Mouse (Mus musculus): ENCODE data around the gene Coq7.

Coq7 gene

DNA sequence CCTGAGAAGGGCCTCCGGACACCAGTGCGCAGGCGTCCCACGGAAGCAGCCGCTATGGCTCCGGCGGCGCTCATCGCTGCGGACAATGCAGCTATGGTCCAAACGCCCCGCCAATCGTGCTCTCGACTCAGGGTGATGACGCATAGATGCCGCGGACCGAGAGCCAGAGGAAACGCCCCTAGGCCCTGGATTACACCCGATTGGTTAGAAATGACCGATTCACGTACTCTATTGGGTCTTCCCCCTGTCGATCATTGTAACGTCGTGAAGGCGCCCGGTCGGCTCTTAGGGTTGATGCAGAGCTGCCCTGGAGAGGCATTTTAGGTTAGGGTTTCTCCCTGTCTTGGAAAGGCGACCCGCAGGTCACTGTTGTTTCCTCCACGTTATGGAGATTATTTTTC lies at the start of gene Coq7:
Coq7 (minus strand) TSS at position 179 of the 401 bp plus-strand sequence.
- peak; percentile 91 to 94 for DNase-seq (ENCODE audit: low spot score in 2 of 2)

DNA sequence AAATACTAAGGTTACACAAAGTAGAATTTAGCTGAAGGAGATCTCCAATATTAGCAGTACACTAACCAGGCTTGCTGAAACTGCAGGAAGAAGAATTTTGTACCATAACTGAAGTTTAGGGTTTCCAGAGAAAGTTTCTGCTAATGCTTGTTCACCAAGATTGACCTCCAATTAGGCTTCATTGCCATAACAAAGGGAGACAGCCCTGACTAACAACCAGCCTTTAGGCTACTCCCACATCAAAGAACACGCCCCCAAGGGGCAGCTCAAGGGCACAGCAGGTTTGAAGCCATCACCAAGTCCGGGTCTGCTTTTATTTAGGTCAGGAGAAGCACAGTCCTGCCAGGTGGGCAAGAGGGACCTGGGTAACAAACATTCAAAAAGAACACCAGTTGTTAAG lies 46.8 kb upstream of the Coq7 start:
- DNase-seq (ENCODE audit: low spot score in 2 of 2), result no peak

DNA sequence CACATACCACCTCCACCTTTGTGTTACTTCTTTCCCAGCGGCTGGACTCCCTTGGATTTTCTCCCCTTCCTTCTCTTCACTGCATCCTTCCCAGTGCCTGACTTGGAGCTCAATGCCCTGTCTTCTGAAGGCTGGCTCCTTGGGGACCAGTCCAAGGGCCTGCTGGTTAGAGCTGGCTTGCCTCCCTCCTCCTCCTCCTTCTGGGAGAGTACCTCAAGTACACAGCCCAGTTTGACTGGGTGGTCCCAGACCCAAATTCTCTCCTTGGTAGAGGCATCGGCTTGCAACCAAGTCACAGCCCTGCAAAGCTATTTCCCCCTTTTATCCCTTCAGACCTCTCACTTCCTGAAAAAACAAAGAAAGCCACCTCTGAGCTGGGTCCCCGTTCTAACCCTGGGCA lies 45.1 kb upstream of the Coq7 start:
- no peak for DNase-seq (ENCODE audit: low spot score in 2 of 2)

DNA sequence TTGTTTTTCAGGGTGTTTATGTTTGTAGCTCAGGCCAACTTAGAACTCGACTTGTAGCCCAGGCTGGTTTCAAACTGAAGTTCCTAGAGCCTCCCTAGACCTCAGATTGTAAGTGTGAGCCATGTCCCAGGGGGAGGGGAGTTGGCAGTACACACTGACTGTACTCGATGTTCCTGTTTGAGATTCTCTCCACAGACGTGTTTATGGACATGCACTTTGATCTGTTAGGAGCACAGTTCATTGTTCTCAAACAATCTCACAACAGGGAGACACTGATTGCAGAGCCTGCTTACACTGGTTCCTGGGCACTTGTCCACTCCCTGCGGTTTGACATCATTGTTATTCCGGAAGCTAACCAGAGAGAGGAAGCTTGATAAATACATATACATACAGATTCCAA lies 38.9 kb upstream of the Coq7 start:
- no peak for DNase-seq (ENCODE audit: low spot score in 2 of 2)

DNA sequence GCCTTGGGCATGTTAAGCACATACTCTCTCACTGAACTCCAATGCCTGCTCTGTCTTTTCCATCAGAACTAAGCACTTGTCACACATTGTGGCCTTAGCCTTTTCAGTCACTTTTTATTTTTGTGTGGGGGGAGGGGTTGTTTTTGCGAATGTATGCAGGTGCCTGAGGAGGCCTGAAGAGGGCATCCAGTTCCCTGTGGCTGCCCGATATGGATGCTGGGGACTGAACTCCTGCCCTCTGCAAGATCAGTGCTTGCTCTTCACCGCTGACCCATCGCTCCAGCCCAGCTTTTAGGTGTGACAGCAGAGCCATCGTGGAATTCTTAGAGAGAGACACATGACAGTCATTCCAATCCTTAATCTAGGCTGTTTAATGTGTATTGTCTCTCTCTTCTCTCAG lies 38.2 kb upstream of the Coq7 start:
- DNase-seq (ENCODE audit: low spot score in 2 of 2), result no peak

DNA sequence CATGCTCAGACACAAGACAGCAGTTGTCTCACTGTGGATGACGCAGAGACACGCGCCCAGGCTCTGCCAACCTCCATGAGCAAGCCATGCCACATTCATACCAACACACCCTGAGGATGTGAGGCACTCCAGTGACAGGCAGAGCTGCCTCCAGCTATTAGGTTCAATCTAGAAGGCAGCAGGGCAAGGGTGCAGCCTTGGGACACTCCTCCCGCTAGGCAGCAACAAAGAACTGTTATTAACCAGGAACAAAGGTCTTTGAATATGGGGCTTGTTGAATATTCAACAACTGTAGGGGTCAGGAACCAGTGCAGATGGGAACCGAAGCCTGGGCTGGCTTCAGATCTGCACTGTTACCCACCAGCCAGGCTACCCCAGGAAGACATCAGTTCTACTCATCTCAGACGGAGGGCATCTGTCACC lies 36.0 kb upstream of the Coq7 start:
- DNase-seq (ENCODE audit: low spot score in 2 of 2), result no peak

DNA sequence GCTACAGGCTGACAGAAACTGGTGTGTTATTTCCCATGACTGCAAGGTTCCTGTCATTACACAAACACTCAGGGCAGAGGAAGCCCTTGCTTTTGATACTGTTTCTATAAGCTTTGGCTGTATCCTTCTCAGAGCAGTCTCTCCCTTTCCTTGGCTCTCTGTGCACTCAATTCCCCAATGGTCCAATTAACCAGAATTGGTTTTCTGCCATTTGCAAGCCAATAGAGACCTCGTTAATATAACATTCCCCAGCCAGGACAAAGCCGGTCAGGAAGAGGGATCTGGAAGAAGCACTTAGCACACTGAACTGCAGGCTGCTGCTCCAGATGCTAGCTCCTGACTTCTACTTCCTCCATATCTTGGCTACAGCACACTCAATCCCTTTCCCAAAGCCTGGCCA lies 21.1 kb upstream of the Coq7 start:
- DNase-seq (ENCODE audit: low spot score in 2 of 2), result no peak

DNA sequence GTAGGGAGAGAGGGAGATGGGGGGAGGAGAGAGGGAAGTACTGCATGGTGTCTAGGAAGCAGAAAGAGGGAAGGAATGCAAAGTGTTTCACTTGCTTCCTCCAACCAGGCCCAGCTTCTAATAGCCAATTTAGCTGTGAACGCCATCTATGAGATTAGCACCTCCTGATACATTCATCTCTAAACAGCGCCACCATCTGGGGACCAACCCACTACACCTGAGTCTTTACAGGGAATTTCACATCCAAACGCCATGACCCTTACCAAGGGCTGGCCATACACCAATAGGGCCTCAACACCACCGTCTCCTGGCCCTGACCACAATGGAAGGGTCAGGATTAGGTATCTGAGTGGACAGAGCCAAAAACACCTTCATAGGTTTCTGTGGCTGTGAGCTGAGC lies 20.7 kb upstream of the Coq7 start:
- DNase-seq (ENCODE audit: low spot score in 2 of 2), result no peak

DNA sequence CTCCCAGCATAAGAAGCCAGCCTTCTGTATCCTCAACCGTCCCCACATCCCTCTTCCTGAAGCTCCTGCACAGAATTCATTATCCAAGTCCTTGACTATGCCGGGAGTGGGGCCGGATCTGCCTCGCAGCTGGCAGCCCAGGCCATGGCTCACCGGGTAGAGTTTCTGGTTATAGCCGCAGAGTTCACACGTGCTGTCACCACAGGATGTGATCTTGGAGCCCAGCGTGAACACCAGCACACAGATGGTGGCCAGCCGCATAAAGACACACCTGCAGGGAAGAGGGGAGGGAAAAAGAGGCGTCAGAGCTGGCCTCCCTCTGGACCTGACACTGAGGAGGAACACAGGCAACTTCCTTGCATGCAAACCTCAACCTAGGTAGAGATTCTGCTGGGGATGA lies 14.3 kb upstream of the Coq7 start:
- DNase-seq (ENCODE audit: low spot score in 2 of 2), result no peak

DNA sequence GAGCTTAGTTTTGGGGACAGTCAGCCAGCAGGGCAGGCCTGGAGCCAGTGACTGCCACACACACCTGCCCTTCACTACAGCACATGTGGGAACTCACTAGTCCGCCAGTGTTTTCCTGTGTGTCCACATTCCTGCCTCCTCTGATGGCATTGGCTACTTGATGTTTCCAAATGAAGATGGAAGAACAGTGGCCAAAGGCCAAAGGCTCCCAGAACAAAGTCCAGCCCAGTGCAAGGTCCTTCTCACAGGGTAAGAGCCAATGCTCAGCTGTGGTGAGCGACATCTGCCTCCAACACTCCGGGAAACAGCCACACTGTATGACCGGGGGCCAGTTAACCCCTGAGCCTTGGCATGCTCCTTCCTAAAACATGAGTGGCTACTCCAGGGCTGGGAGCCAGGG lies 11.0 kb upstream of the Coq7 start:
- DNase-seq (ENCODE audit: low spot score in 2 of 2), result no peak

DNA sequence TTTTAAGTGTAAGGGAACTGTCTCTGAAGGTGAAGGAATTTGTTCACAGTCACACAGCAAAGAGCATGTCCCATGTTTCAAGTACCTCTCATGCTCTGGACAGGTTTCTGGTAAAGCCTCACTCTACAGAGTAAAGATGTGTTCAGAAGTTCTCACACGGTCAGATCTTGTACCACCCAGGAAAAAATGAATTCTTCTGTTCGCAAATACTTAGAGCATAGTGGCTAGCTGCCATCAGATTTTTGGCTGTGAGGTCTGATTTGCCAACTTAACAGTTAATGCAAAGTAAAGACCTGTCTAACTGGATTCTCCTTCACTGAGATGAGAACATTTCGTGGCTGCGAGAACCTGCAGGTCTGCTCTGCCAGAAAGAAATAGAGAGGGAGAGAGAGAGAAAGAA lies 1.9 kb upstream of the Coq7 start:
- no peak for DNase-seq (ENCODE audit: low spot score in 2 of 2)

DNA sequence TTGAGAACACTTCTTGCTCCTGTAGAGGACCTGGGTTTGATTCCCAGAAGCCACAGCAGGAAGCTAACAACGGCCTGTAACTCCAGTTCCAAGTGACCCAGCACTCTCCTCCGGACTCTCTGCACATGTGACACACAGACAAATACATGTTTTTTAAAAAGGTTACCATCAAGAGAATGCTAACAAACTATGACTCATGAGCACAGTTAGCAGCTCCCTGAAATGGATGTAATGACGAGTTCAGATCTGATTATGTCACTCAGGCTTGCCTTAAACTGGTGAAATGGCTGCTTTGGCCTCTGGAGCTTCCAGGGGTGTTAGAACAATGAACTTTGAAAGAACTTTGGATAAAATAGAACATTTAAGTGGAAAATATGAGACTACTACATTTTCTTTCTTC lies 1.2 kb upstream of the Coq7 start:
- no peak for DNase-seq (ENCODE audit: low spot score in 2 of 2)

DNA sequence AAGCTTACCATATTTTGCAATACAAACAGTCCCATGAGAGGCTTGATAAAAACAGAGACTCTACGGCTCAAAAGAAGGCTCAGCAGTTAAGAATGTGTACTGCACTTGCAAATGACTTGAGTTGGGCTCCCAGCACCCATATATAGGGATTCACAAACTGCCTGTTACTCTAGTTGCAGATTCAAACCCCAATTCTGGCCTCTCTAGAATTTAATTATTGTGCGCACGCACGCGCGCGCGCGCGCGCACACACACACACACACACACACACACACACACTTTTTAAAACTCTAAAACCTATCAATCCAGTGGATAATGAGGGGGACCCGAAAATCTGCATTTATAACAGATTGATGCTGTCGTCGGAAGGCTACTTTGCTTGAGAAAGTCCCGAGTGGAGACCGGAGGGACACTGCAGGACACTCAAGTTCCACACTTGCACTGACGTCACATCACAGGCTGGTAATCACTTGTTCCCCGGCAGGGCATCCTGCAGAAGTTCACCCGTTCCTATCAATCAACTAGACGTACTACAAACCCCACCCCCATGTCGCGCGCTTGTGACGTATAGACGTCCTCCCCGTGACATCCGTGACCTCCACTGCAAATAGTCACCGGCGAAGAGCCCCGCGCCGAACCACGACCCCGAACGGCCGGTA lies 508 bp downstream of the Coq7 start:
- DNase-seq (ENCODE audit: low spot score in 2 of 2), result peak; percentile 94 to 97

DNA sequence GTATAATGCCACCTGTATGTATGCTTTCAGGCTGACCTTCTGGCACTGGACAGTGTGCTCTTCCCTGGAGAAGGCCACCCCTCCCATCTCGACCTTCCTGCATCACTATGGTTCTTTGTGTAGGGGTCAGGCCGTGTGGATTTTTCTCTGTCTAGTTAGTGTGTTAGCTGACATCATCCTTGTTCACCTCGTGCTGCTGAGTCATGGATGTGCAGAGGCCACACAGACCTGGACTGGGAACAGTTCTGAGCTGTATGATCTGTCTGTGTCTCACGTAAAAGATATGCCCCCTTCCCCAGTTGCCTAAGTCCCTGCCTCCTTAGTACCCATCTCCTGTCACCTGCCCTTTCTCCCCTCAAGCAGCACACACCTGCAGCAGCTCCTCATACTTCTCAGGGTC lies 6.2 kb downstream of the Coq7 start:
- DNase-seq (ENCODE audit: low spot score in 2 of 2), result no peak

DNA sequence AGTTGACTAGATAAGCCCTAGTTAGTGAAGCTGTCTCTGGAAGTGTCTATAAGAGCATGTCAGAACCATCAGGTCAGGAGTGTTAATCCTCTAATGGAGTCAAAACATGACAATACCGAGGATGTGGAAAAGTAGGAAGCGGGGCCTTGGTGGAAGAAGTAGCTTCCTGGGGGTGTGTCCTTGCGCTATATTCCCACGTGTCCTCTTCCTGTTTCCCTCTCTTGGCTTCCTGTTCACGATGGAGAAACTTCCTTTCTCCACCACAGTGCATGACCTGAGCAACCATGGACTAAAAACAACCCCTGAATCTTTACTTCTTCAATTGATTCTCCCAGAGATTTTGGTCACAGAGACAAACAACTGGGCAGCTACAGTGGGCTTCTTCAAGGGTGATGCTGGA lies 11.1 kb downstream of the Coq7 start:
- no peak for DNase-seq (ENCODE audit: low spot score in 2 of 2)

DNA sequence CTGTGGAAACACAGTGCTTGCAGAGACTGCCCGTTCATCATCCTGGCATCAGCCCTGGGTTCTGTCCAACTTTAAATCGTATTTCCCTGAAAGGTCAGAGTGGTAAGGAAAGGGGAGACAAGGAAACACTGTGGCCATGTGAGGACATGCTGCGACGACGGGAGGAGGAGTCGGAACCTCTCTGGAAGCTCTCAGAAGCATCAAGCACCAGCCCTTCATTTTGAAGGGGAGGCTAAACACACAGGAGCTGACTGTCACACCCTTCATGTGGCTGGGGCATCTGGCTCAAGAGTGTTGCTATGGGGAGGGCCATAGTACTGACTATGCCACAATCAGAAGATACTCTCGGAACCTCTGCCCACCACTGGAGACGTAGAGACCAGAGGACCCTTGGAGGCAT lies 13.5 kb downstream of the Coq7 start:
- no peak for DNase-seq (ENCODE audit: low spot score in 2 of 2)

DNA sequence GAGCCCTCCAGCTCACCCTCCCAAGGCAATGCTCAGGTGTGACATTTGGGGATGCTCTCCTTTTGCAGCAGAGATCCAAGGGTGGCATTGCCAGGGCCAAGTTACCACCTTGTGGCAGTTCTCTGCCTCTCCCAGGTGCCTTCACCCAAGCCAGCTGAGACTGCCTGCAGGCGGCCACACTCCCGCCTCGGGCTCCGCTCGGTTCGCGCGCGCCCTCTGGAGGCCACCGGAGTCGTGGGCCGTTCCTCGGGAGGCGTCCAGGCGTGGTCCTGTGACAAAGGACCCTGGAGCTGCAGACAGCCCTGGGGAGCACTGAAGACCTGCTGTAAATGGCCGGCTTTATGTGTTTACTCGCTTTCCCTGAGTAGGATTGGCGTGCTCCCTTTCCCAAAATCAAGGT lies 14.5 kb downstream of the Coq7 start:
- peak; percentile 67 to 90 for DNase-seq (ENCODE audit: low spot score in 2 of 2)

DNA sequence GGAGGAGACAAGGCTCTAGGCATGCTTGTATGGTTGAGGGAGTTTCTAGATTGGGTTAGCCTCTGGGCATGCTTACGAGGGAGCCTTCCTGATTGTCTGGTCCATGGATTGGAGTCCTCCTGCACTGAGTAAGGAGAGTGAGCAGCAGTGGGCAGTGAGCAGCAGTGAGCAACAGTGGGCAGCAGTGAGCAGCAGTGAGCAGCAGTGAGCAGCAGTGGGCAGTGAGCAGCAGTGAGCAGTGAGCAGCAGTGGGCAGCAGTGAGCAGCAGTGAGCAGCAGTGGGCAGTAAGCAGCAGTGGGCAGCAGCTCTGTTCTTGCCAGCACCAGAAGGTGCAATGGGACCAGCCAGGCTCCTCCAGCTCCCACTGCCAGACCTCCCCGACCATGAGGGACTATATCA lies 15.3 kb downstream of the Coq7 start:
- DNase-seq (ENCODE audit: low spot score in 2 of 2), result no peak

DNA sequence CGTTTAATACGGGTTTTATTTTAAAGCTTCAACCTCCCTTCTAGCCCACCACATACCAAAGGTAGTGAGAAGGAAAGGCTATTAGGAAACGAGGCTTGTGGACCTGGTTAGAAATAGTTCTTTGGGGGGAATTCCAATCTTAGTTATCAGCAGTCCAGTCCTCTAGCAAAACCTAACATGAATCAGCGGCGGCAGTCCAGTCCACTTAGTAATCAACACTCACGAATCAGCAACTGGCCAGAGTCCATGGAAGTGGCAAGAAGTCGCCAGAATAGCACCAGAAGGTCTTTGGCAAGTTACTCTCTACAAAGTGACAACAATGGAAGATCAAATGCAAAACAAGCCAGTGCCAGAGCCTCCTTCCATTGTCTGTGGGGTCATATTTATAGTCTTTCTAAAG lies 24.6 kb downstream of the Coq7 start:
- no peak for DNase-seq (ENCODE audit: low spot score in 2 of 2)

DNA sequence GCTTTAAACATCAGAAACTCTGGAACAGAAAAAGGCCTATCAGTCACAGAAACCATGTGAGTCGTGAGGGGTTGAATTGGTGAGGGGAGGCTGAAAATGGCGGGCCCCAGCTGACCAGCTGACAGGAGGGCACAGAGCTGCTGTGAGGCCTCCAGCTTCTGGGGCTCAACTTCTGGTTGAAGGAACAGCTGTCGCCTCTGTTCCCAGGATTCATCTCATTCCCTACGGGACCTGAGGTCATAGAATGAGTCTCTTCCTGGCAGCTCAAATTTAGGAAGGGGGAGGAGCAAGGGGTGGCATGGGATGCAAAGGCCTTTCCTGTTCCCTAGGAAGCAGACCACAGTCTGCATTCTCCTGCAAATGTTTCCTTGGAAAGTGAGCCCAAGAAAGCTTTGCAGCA lies 29.3 kb downstream of the Coq7 start:
- DNase-seq (ENCODE audit: low spot score in 2 of 2), result no peak

DNA sequence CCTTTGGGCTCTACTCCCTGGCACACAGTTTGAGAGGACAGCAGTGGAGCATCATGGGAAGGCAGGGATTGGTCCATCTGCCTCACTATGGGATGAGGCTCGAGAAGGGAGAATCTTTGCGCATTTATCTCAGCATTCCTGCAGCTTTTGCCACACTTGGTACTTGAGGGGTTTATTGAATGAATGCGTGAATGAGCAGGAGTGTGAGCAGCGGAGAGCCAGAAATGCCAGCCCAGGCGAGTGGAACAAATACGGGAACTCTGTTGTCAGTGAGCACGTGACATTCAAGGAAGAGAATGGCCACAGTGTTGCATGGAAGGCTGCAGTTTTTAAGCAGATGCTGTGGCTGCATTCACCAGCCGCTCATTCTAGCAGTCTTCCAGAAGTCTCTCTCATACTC lies 30.8 kb downstream of the Coq7 start:
- no peak for DNase-seq (ENCODE audit: low spot score in 2 of 2)

DNA sequence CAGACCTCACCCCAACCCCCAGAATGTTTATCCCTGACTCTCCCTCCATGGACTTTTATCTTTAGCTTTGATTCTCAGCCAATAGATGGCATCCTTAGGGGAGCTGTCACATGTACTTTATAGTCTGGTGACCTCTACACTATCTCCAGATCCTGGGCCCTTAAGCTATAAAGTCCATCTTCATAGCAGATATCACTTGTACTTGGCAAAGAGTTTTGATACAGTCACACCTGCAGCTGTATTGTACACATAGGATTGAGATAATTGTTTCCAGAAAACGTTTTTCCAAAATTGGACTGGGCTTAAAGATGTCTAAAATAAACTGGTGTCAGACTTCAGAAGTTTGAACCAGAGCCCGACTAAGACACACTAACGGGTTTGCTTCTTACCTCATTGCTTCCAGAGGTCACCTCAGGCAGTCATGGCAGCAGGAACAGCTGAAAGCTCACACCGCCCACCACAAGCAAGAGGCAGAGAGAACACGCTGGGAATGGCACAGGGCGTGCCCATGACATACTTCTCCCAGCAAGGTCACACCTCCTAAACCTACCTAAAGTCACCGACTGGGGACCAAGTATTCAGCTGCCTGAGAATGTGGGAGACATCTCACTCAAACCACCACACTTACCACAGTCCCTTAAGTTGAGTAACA lies 33.2 kb downstream of the Coq7 start:
- DNase-seq (ENCODE audit: low spot score in 2 of 2), result no peak

DNA sequence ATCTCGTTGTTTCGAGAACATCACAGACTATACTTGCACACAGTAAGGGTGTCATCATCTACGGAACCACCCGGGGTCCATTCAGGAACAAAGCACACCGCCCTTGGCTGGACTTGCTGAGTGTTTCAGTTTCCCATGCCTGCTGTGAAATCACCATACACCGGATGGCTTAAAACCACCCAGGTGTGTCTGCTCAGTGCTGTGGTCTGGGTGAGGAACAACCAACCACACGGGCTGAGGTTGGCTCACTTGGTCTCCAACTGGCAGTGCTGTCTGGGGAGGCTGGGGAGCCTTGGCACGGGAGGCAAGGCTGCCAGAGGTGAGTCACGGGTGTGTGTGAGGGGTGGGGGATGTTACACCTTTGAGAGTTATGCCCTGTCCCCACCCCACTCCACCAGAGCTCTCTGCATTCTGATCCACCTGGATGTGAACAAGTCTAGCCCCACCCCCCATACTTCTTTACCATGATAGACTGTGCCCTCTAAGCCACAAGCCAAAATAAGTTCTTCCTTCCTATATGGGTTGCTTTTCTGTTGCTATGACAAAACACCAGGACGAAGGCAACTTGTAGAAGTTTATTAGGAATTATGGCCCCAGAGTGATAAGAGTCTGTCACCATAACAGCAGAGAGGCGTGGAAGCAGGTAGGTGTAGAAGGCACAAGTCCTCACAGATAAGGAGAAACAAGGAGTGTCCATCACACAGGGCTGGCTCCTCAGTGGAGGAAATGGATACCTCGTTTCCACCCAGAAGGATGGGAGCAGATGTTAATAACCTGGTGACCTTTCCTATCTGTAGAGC lies 34.0 kb downstream of the Coq7 start:
- no peak for DNase-seq (ENCODE audit: low spot score in 2 of 2)
